Mouse (Mus musculus): ENCODE results near the gene Ak5.

- no peak for TF ChIP-seq CTCF (IDR thresholded peaks at IDR 0.05; ENCODE audit: control insufficient read depth, insufficient read depth, insufficient read length)
- no peak for TF ChIP-seq USF1 (IDR thresholded peaks at IDR 0.05; ENCODE audit: low read depth)
- TF ChIP-seq MYOG (IDR thresholded peaks at IDR 0.05; ENCODE audit: control insufficient read depth, extremely low read depth, insufficient read length) = no peak
- TF ChIP-seq CEBPB (IDR thresholded peaks at IDR 0.05; ENCODE audit: low read depth) = no peak
Measured at GRCm38 (mm10) chr3:152497842-152498241, 170.3 kb downstream of the Ak5 start.
